Mouse (Mus musculus) small intestine, adult 2 months (tissue): ENCODE data around the gene Abcb11. TPM values are rescaled to one million over a fixed set of nuclear protein-coding genes. Genes with fewer than 3 reads are reported as not detected.

Source experiments
- H3K27ac ChIP-seq: fragments of 200-500 bp; 2 replicates; pipeline ENCODE4 v1.5.1; 2012; ENCODE audit warnings: low read depth, low read length, control low read depth, inconsistent platforms; ENCODE audit not compliant: insufficient read depth
- H3K27me3 ChIP-seq: fragments of 200-500 bp; 2 replicates; pipeline ENCODE4 v1.6.1; 2012; ENCODE audit warnings: mild to moderate bottlenecking, moderate library complexity, low read length, inconsistent platforms; ENCODE audit not compliant: control insufficient read depth, insufficient read depth
- H3K36me3 ChIP-seq: fragments of 200-500 bp; 2 replicates; pipeline ENCODE4 v1.6.1; 2012; ENCODE audit warnings: mild to moderate bottlenecking, low read length, control low read depth, inconsistent platforms; ENCODE audit not compliant: control insufficient read depth, insufficient read depth
- H3K4me1 ChIP-seq: fragments of 200-500 bp; 2 replicates; pipeline ENCODE4 v1.6.1; 2012; ENCODE audit warnings: low read length, inconsistent platforms, mixed read lengths; ENCODE audit not compliant: control insufficient read depth, insufficient read depth, insufficient read length
- H3K4me3 ChIP-seq: fragments of 200-500 bp; 2 replicates; pipeline ENCODE4 v1.5.1; 2012; ENCODE audit warnings: low read depth, mild to moderate bottlenecking, control low read depth, inconsistent platforms, low read length, moderate library complexity
- CTCF ChIP-seq: fragments of 200-500 bp; IDR thresholded peaks from 2 replicates; pipeline ENCODE4 v1.5.1; 2012; ENCODE audit warnings: low read depth, mild to moderate bottlenecking, control low read depth, inconsistent platforms, low read length, moderate library complexity, mixed read lengths; ENCODE audit not compliant: insufficient replicate concordance, insufficient read length; ENCODE audit errors: extremely low read depth
- POLR2A ChIP-seq: fragments of 200-500 bp; IDR thresholded peaks from 2 replicates; pipeline ENCODE4 v1.6.1; 2012; ENCODE audit warnings: low read depth, mild to moderate bottlenecking, control low read depth, inconsistent platforms, low read length, moderate library complexity
- WGBS: fragments of 180-500 bp; shearing (Covaris S2); methylation state at CpG from one replicate; pipeline ENCODE4 v1.1.7; 2018; 5-methylcytosine and 5-hydroxymethylcytosine counted together
- polyA plus RNA-seq: library from polyadenylated mRNA; depleted of rRNA; stranded (reverse); fragments of >200 nt; gene quantifications from 2 replicates; pipeline ENCODE4 v1.2.3, GENCODE M21; 2012

Abcb11 gene
- polyA plus RNA-seq, 1 experiment: not detected

- Histone ChIP-seq H3K4me3 (no peak overlapping the region), H3K27ac (no peak overlapping the region), H3K36me3 (no peaks in the 10 kb centered on the region), H3K4me1 (no peaks in the 10 kb centered on the region), H3K27me3 (no peaks in the 10 kb centered on the region)
- no peak for TF ChIP-seq CTCF
- no peak for TF ChIP-seq POLR2A
- WGBS: 39% methylated on average over 2 of the region's 2 CpGs
These were observed 112.3 kb downstream of the Abcb11 start for GRCm38 (mm10) chr2:69230137-69230536.

GRCm38 (mm10) chr2:69228635-69229034 lies 113.8 kb downstream of the Abcb11 start:
- Histone ChIP-seq H3K4me3 (no peak overlapping the region), H3K27me3 (no peaks in the 10 kb centered on the region; the same call in 1 of the 2 replicates), H3K4me1 (no peaks in the 10 kb centered on the region), H3K27ac (no peak overlapping the region), H3K36me3 (no peaks in the 10 kb centered on the region)
- TF ChIP-seq CTCF: no peak
- TF ChIP-seq POLR2A: no peak
- WGBS: 86% methylated on average over 6 of the region's 6 CpGs

GRCm38 (mm10) chr2:69226876-69227275 lies 115.5 kb downstream of the Abcb11 start:
- Histone ChIP-seq H3K27ac (no peak overlapping the region), H3K4me1 (no peaks in the 10 kb centered on the region), H3K36me3 (no peaks in the 10 kb centered on the region), H3K27me3 (no peaks in the 10 kb centered on the region; the same call in 1 of the 2 replicates), H3K4me3 (no peak overlapping the region)
- 87% methylated on average over 9 of the region's 9 CpGs for WGBS
- TF ChIP-seq POLR2A: no peak
- TF ChIP-seq CTCF: no peak

GRCm38 (mm10) chr2:69224724-69225123 lies 117.7 kb downstream of the Abcb11 start:
- no peak for TF ChIP-seq CTCF
- TF ChIP-seq POLR2A: no peak
- H3K36me3 ChIP-seq: no peaks in the 10 kb centered on the region
- 40% methylated on average over 2 of the region's 2 CpGs for whole genome bisulfite sequencing

GRCm38 (mm10) chr2:69222815-69223214 lies 119.6 kb downstream of the Abcb11 start:
- Histone ChIP-seq H3K36me3 (no peaks in the 10 kb centered on the region), H3K27me3 (no peaks in the 10 kb centered on the region; the same call in 1 of the 2 replicates), H3K4me3 (no peak overlapping the region), H3K27ac (no peak overlapping the region), H3K4me1 (no peaks in the 10 kb centered on the region)
- TF ChIP-seq CTCF: no peak
- TF ChIP-seq POLR2A: no peak
- 85% methylated on average over 10 of the region's 10 CpGs for WGBS

More at GRCm38 (mm10) chr2:69224724-69225123, 117.7 kb downstream of the Abcb11 start:
- H3K27ac ChIP-seq: no peak overlapping the region
- H3K4me1 ChIP-seq: no peaks in the 10 kb centered on the region
- no peaks in the 10 kb centered on the region; the same call in 1 of the 2 replicates for H3K27me3 ChIP-seq
- H3K4me3 ChIP-seq: no peak overlapping the region

GRCm38 (mm10) chr2:69221868-69222416 lies 120.5 kb downstream of the Abcb11 start:
- TF ChIP-seq POLR2A: no peak
- no peak for TF ChIP-seq CTCF
- Histone ChIP-seq H3K36me3 (no peaks in the 10 kb centered on the region), H3K27ac (no peak overlapping the region), H3K4me3 (no peak overlapping the region), H3K4me1 (no peaks in the 10 kb centered on the region), H3K27me3 (no peaks in the 10 kb centered on the region; the same call in 1 of the 2 replicates)
- 64% methylated on average over 5 of the region's 5 CpGs for WGBS

GRCm38 (mm10) chr2:69215242-69215641 lies 127.2 kb downstream of the Abcb11 start:
- Histone ChIP-seq H3K4me3 (no peak overlapping the region), H3K36me3 (no peaks in the 10 kb centered on the region), H3K4me1 (no peaks in the 10 kb centered on the region), H3K27me3 (no peaks in the 10 kb centered on the region), H3K27ac (no peak overlapping the region)
- 77% methylated on average over 7 of the region's 7 CpGs for WGBS
- no peak for TF ChIP-seq CTCF
- TF ChIP-seq POLR2A: no peak

- Histone ChIP-seq H3K4me1 (no peaks in the 10 kb centered on the region), H3K27me3 (no peaks in the 10 kb centered on the region), H3K27ac (no peak overlapping the region), H3K36me3 (no peaks in the 10 kb centered on the region), H3K4me3 (no peak overlapping the region)
- TF ChIP-seq POLR2A (no peak), CTCF (no peak)
- WGBS: 66% methylated on average over 10 of the region's 10 CpGs
These were observed 129.8 kb downstream of the Abcb11 start for GRCm38 (mm10) chr2:69212652-69213051.
